Mouse (Mus musculus): ENCODE data around the gene Bbs12. TPM values are rescaled to one million over a fixed set of nuclear protein-coding genes. Genes with fewer than 3 reads are reported as not detected.

Bbs12 gene
- polyA plus RNA-seq, 1 experiment from 2014 or later, result 4.9 TPM

DNA sequence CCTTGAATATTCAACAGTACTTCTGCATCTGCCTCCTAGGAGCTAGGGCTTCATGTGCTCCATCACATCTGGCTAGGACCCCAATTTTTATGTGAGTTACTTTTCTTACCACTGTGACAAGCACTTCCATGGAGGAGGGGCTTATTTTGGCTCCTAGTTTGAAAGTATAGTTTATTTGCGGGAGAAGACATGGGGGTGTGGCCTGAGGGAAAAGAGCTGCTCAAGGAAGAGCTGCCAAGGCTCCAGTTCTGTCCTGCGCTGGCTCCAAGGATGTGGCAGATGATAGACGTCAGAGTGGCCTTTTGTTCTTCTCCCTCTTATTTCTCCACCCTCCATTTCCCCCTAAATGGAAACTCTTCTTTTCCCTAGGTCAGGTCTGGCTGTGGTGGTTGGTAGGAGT, 53.6 kb downstream of the Bbs12 start:
- 41% methylated on average over 3 of the region's 3 CpGs for WGBS
- H3K9me3 ChIP-seq (ENCODE audit: control insufficient read depth, low read length), result no peaks in the 10 kb centered on the region
- no peaks in the 10 kb centered on the region for H3K27me3 ChIP-seq (ENCODE audit: control insufficient read depth, insufficient read depth, low read length)
- no peak overlapping the region for H3K4me2 ChIP-seq (ENCODE audit: low read length)
- H3K9ac ChIP-seq (ENCODE audit: low read length), result no peak overlapping the region
- no peak overlapping the region for H3K4me3 ChIP-seq (ENCODE audit: control insufficient read depth in 1 of 2, insufficient read depth in 1 of 2, low read depth in 1 of 2, low read length in 2 of 2)
- no peaks in the 10 kb centered on the region for H3K36me3 ChIP-seq (ENCODE audit: control insufficient read depth, insufficient read depth, low read length)
- peaks cover 6 to 14% of the 10 kb centered on the region in 2 experiments for H3K4me1 ChIP-seq (ENCODE audit: control insufficient read depth in 2 of 2, insufficient read depth in 2 of 2, low read length in 2 of 2)
- ATAC-seq (ENCODE audit: insufficient number of reproducible peaks, insufficient read depth, low FRiP score, low read depth), result no peak
- H3K27ac ChIP-seq (replicated peaks in 1 of 2; ENCODE audit: control insufficient read depth in 1 of 2, insufficient read depth in 1 of 2, low read depth in 2 of 2, low read length in 2 of 2), result no peak overlapping the region

DNA sequence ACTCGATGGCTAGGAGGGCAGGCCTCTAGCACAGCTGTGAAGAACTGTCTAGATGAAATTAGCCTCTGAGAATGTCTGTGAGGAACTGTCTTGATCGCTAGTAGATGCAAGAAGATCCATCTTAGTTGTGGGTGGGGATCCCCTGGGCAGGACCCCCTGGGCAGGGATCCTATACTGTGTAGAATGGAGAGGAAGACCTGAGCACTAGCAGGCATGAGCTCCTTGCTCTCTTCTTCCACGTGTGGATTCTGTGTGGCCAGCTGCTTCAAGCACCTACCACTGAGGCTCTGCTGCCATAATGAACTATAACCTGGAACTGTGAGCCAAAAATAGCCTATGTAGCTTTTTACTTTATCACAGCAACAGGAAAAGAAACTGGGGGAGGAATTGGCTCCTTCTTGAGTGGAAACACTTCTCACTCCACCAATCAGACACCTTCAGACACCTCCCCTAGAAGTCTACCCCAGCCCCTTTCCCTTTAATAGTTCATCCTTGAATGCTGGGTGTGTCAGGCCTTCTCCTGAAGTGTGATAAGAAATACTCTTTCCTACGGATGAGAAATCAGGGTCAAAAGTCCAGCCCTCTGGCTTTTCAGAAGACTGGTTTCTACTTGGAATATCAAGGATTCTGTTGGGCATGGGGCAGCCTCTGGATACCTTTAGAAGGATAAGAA, 54.2 kb downstream of the Bbs12 start:
- H3K27ac ChIP-seq (replicated peaks in 1 of 2; ENCODE audit: control insufficient read depth in 1 of 2, insufficient read depth in 1 of 2, low read depth in 2 of 2, low read length in 2 of 2), result no peak overlapping the region
- no peak for ATAC-seq (ENCODE audit: insufficient number of reproducible peaks, insufficient read depth, low FRiP score, low read depth)

DNA sequence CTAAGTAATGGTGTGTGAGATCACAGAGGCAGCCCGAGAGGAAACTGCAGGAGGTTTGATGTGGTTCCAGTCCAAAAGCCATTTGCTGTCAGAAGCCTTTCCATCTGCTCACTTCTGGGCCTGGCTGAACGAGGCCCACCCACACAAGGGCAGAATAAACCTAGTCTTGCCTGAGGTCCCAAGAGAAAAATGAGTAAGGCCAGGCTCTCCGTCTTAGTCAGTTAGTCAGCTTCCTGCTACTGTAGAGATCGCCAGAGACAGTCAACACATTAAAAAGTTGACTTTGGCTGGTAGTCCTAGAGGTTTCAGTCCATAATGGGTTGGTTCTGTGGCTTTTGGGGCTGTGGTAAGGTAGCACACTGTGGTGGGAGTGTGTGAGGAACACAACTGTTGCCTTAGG, 58.1 kb downstream of the Bbs12 start:
- no peak overlapping the region for H3K4me3 ChIP-seq (ENCODE audit: control insufficient read depth in 1 of 2, insufficient read depth in 1 of 2, low read depth in 1 of 2, low read length in 2 of 2)
- no peaks in the 10 kb centered on the region for H3K36me3 ChIP-seq (ENCODE audit: control insufficient read depth, insufficient read depth, low read length)
- H3K9me3 ChIP-seq (ENCODE audit: control insufficient read depth, low read length), result 0 out of 2 replicates have a peak, but pooled peaks cover 5% of the 10 kb centered on the region
- 57% methylated on average over 4 of the region's 4 CpGs for WGBS
- no peak for ATAC-seq (ENCODE audit: insufficient number of reproducible peaks, insufficient read depth, low FRiP score, low read depth)
- H3K4me1 ChIP-seq (ENCODE audit: control insufficient read depth in 2 of 2, insufficient read depth in 2 of 2, low read length in 2 of 2), result peaks cover 6 to 14% of the 10 kb centered on the region in 2 experiments
- no peaks in the 10 kb centered on the region for H3K27me3 ChIP-seq (ENCODE audit: control insufficient read depth, insufficient read depth, low read length)
- no peak overlapping the region for H3K9ac ChIP-seq (ENCODE audit: low read length)
- H3K4me2 ChIP-seq (ENCODE audit: low read length), result no peak overlapping the region
- no peak overlapping the region for H3K27ac ChIP-seq (replicated peaks in 1 of 2; ENCODE audit: control insufficient read depth in 1 of 2, insufficient read depth in 1 of 2, low read depth in 2 of 2, low read length in 2 of 2)

More for the DNA sequence above, 54.2 kb downstream of the Bbs12 start:
- Histone ChIP-seq H3K36me3 (ENCODE audit: control insufficient read depth, insufficient read depth, low read length) (no peaks in the 10 kb centered on the region), H3K9ac (ENCODE audit: low read length) (no peak overlapping the region), H3K9me3 (ENCODE audit: control insufficient read depth, low read length) (0 out of 2 replicates have a peak, but pooled peaks cover under 1% of the 10 kb centered on the region), H3K4me3 (ENCODE audit: control insufficient read depth in 1 of 2, insufficient read depth in 1 of 2, low read depth in 1 of 2, low read length in 2 of 2) (no peak overlapping the region), H3K27me3 (ENCODE audit: control insufficient read depth, insufficient read depth, low read length) (no peaks in the 10 kb centered on the region), H3K4me2 (ENCODE audit: low read length) (no peak overlapping the region), H3K4me1 (ENCODE audit: control insufficient read depth in 2 of 2, insufficient read depth in 2 of 2, low read length in 2 of 2) (peaks cover 6 to 14% of the 10 kb centered on the region in 2 experiments)
- 39% methylated on average over 4 of the region's 4 CpGs for WGBS

Other genes starting within 250 kb of the Bbs12 start
- gene Adad1, start 249.0 kb upstream of the Bbs12 start, polyA plus RNA-seq (2014; fragmentation: Nextera tagmentation; extraction: Ambion mirVana), result 0.43 and 0.69 TPM in 2 replicates
- 0.49 and 0.50 TPM in 2 replicates for gene Il2, start 186.6 kb upstream of the Bbs12 start, polyA plus RNA-seq (2014; fragmentation: Nextera tagmentation; extraction: Ambion mirVana)
- gene Il21, start 79.9 kb upstream of the Bbs12 start, polyA plus RNA-seq (2014; fragmentation: Nextera tagmentation; extraction: Ambion mirVana), result not detected in 2 replicates
- 0.50 and 0.67 TPM in 2 replicates for gene Cetn4, start 154 bp downstream of the Bbs12 start, polyA plus RNA-seq (2014; fragmentation: Nextera tagmentation; extraction: Ambion mirVana)
- gene Fgf2, start 35.8 kb downstream of the Bbs12 start, polyA plus RNA-seq (2014; fragmentation: Nextera tagmentation; extraction: Ambion mirVana), result 1.7 and 2.2 TPM in 2 replicates
- 19.7 and 20.6 TPM in 2 replicates for gene Spata5, start 107.3 kb downstream of the Bbs12 start, polyA plus RNA-seq (2014; fragmentation: Nextera tagmentation; extraction: Ambion mirVana)
- gene Nudt6, start 107.7 kb downstream of the Bbs12 start, polyA plus RNA-seq (2014; fragmentation: Nextera tagmentation; extraction: Ambion mirVana), result 12.8 and 13.6 TPM in 2 replicates

All from heart, embryonic 14.5 days (tissue).